Mouse (Mus musculus) lung, embryonic 15.5 days (tissue): Measurements from ENCODE around the gene Hmgn1. TPM values are rescaled to one million over a fixed set of nuclear protein-coding genes. Genes with fewer than 3 reads are reported as not detected.
"Not testable (repeated sequence)": the region's sequence is repeated elsewhere in the genome, so short reads cannot be mapped to it uniquely, and the experiment has no call there.

Source experiments
- ATAC-seq: fragments of 200-750 bp; cut with Nextera tagmentation; 2 replicates; pipeline ENCODE4 v1.8.0; 2017; ENCODE audit warnings: moderate number of reproducible peaks, borderline replicate concordance; ENCODE audit not compliant: low FRiP score, low TSS enrichment; ENCODE audit errors: extremely low read depth
- H3K27ac ChIP-seq: fragments of 300-500 bp; sonication (generic); 2 replicates; pipeline ENCODE4 v1.5.1; 2015; ENCODE audit warnings: moderate library complexity, mild to moderate bottlenecking, inconsistent platforms
- H3K27me3 ChIP-seq: fragments of 300-500 bp; sonication (generic); 2 replicates; pipeline ENCODE4 v1.6.1; 2015; ENCODE audit warnings: inconsistent platforms
- H3K36me3 ChIP-seq: fragments of 300-500 bp; sonication (generic); 2 replicates; pipeline ENCODE4 v1.6.1; 2015; ENCODE audit warnings: inconsistent platforms
- H3K4me1 ChIP-seq: fragments of 300-500 bp; sonication (generic); 2 replicates; pipeline ENCODE4 v1.6.1; 2015; ENCODE audit warnings: inconsistent platforms
- H3K4me2 ChIP-seq: fragments of 300-500 bp; sonication (generic); 2 replicates; pipeline ENCODE4 v1.6.1; 2015; ENCODE audit warnings: inconsistent platforms, mild to moderate bottlenecking, moderate library complexity
- H3K4me3 ChIP-seq: fragments of 300-500 bp; sonication (generic); 2 replicates; pipeline ENCODE4 v1.5.1; 2015; ENCODE audit warnings: mild to moderate bottlenecking, inconsistent platforms
- H3K9ac ChIP-seq: fragments of 300-500 bp; sonication (generic); 2 replicates; pipeline ENCODE4 v1.6.1; 2015; ENCODE audit warnings: inconsistent platforms
- H3K9me3 ChIP-seq: fragments of 300-500 bp; sonication (generic); 2 replicates; pipeline ENCODE4 v1.6.1; 2016; ENCODE audit warnings: inconsistent platforms
- WGBS: fragments of 180-500 bp; shearing (Covaris S2); methylation state at CpG from one replicate; pipeline ENCODE4 v1.1.7; 2015; 5-methylcytosine and 5-hydroxymethylcytosine counted together
- polyA plus RNA-seq: library from polyadenylated mRNA; unstranded; fragments of >200 nt; fragmentation: Nextera tagmentation; extraction: Ambion mirVana; gene quantifications from 2 replicates; pipeline ENCODE4 v1.2.1, GENCODE M21; 2015

Hmgn1 gene
- polyA plus RNA-seq, 1 experiment from 2014 or later = 613 TPM

DNA sequence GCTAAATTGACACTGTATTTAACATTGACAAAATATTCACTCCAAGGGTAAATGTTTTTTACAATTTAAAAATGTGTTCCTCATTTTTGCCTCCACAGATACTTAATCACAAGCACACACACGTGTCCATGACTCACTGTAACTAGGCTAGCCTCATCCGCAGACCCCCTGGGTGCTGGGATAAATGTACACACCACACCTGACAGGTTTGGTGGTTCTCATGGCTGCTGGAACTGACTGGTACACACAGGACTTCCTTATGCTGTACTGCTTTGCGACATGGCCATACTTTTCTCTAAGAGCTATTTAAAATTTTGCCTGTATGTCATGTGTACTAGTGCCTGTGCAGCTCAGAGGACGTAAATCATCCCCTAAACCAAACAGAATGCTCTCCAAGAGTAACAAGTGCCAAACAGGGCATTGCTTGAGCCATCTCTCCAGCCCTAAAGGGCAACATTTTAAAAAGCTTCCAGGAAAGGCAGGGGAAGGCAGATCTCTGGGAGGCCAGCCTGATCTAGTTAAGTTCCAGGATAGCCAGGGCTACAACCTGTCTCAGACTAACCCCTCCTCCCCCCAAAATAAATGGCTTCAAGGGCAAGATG is 7.4 kb downstream of the Hmgn1 start:
- H3K36me3 ChIP-seq = peaks cover 44% of the 10 kb centered on the region
- H3K27ac ChIP-seq = no peak overlapping the region
- no peak overlapping the region for H3K4me2 ChIP-seq
- WGBS = 53% methylated on average over 4 of the region's 4 CpGs
- no peaks in the 10 kb centered on the region for H3K9me3 ChIP-seq
- H3K27me3 ChIP-seq = no peaks in the 10 kb centered on the region
- ATAC-seq = no peak
- peaks cover 5% of the 10 kb centered on the region; the same call in 1 of the 2 replicates for H3K4me1 ChIP-seq
- no peak overlapping the region for H3K4me3 ChIP-seq
- H3K9ac ChIP-seq = no peak overlapping the region

DNA sequence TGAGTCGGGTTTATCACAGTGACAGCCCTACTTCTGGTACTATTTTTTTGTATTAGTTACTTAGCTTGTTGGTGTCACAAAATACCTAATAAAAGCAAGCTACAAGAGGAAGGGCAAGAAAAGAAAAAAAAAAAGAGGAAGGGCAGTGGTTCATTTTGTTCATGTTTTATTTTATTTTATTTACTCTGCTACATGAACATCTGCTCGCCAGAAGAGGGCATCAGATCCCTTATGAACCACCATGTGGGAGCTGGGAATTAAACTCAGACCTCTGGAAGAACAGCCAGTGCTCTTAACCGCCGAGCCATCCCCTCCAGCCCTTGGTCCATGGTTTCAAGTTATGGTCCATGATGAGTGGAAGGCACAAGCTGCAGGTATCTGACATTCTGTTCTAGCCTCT is 12.8 kb downstream of the Hmgn1 start:
- Histone ChIP-seq H3K27ac (no peak overlapping the region), H3K9me3 (no peaks in the 10 kb centered on the region)
- 48% methylated on average over 4 of the region's 4 CpGs for WGBS

DNA sequence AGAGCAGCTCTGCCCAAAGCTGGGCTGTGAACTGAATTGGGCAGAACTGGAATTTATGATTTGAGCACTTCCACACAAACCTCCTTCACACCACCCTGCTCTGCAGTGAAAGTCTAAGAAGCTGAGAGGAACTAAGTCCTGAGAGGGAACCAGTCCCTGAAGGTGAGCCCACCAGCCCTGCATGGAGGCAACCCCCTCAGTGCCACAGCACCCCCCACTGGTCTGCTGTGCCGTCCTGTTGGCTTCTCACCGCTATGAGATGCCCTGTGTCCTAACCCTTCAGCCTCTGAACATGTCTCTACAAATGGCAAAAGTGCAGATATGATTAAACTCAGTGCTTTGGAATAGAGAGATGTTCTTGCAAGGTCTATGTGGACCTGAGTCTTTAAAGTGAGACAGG is 14.8 kb downstream of the Hmgn1 start:
- H3K4me2 ChIP-seq = no peak overlapping the region
- 47% methylated on average over 2 of the region's 2 CpGs for WGBS
- no peaks in the 10 kb centered on the region for H3K27me3 ChIP-seq
- H3K9me3 ChIP-seq = no peaks in the 10 kb centered on the region
- H3K36me3 ChIP-seq = no peaks in the 10 kb centered on the region
- no peak for ATAC-seq
- no peak overlapping the region for H3K27ac ChIP-seq
- H3K9ac ChIP-seq = no peak overlapping the region
- no peaks in the 10 kb centered on the region for H3K4me1 ChIP-seq
- no peak overlapping the region for H3K4me3 ChIP-seq

More for the DNA sequence above, 12.8 kb downstream of the Hmgn1 start:
- no peak overlapping the region for H3K4me3 ChIP-seq
- H3K4me1 ChIP-seq = no peaks in the 10 kb centered on the region
- no peaks in the 10 kb centered on the region for H3K27me3 ChIP-seq
- ATAC-seq = no peak
- no peak overlapping the region for H3K4me2 ChIP-seq
- no peaks in the 10 kb centered on the region for H3K36me3 ChIP-seq
- no peak overlapping the region for H3K9ac ChIP-seq

DNA sequence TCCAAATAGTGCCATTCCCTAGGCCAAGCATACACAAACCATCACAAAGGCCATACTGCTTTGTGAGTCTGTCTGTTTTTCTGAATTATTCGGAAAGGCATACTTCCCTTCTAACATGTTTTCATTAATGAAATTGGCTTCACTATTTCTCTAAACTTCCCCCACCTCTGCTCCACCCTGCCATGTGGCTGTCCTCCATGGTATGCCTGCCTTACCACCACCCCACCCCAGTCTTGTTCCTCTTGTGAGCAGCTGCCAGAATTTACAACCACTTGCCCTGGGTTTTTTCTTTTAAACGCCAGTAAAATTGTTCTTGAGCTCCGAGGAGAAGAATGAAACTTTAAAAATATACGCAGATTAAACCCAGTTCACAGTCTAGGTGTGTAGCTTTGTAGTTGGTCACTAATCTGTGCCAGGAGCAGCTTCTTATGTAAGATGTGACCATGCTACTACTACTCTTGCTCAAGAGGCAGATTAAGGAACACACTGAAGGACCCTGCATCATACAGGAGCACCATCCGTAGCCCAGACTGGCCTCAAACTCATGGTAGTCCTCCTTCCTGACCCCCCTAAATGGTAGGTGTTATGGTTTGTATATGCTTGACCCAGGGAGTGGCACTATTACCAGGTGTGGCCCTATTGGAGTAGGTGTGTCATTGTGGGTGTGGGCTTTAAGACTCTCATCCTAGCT is 16.7 kb downstream of the Hmgn1 start:
- no peak overlapping the region for H3K27ac ChIP-seq
- ATAC-seq = no peak
- H3K9me3 ChIP-seq = no peaks in the 10 kb centered on the region
- no peaks in the 10 kb centered on the region for H3K4me1 ChIP-seq
- 81% methylated on average over 5 of the region's 5 CpGs for WGBS
- no peak overlapping the region for H3K9ac ChIP-seq
- H3K4me3 ChIP-seq = no peak overlapping the region
- H3K36me3 ChIP-seq = no peaks in the 10 kb centered on the region
- no peak overlapping the region for H3K4me2 ChIP-seq
- H3K27me3 ChIP-seq = no peaks in the 10 kb centered on the region

DNA sequence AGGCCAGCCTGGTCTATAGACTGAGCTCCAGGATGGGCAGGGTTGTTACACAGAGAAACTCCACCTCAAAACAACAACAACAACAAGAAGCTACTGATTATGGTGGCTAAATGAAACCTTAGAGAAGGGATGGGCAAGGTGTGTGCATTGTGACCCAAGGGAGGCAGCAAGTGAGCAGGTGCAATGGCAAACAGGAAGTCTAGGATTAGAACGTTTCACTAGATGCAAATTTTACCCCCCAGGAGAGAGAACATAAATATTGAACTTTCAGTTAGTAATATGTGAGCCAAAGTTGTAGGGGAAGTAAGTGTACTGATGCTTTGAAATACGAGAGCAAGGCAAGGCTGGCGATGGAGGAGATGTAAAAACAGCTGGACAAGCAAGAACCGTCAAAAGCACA is 17.9 kb downstream of the Hmgn1 start:
- no peaks in the 10 kb centered on the region for H3K4me1 ChIP-seq
- no peak overlapping the region for H3K4me3 ChIP-seq
- H3K9me3 ChIP-seq = no peaks in the 10 kb centered on the region
- no peak for ATAC-seq
- H3K36me3 ChIP-seq = no peaks in the 10 kb centered on the region
- H3K9ac ChIP-seq = no peak overlapping the region
- H3K4me2 ChIP-seq = no peak overlapping the region
- no peaks in the 10 kb centered on the region for H3K27me3 ChIP-seq
- 57% methylated on average over 4 of the region's 4 CpGs for WGBS
- no peak overlapping the region for H3K27ac ChIP-seq

DNA sequence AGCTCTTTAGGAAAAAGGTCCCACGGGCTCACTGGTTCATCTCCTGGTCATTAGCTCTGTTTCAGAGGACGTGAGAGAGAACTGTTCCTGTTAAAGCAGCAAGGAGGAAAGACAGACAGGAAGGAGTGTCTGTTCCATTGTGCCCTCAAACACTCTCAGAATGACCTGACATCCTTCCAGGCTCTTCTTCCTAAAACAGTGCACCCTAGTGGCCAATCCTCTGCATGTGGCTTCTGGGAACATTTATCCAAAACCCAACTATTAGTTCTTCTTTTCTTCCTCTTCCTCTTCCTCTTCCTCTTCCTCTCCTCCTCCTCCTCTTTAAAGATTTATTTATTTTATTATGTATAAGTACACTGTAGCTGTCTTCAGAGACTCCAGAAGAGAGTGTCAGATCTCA is 24.5 kb downstream of the Hmgn1 start:
- no peak overlapping the region for H3K4me2 ChIP-seq
- no peaks in the 10 kb centered on the region for H3K4me1 ChIP-seq
- H3K4me3 ChIP-seq = no peak overlapping the region
- no peaks in the 10 kb centered on the region for H3K9me3 ChIP-seq
- no peak overlapping the region for H3K27ac ChIP-seq
- no peaks in the 10 kb centered on the region for H3K36me3 ChIP-seq
- 33% methylated on average over 2 of the region's 2 CpGs for WGBS
- no peak for ATAC-seq
- no peaks in the 10 kb centered on the region for H3K27me3 ChIP-seq
- H3K9ac ChIP-seq = no peak overlapping the region

DNA sequence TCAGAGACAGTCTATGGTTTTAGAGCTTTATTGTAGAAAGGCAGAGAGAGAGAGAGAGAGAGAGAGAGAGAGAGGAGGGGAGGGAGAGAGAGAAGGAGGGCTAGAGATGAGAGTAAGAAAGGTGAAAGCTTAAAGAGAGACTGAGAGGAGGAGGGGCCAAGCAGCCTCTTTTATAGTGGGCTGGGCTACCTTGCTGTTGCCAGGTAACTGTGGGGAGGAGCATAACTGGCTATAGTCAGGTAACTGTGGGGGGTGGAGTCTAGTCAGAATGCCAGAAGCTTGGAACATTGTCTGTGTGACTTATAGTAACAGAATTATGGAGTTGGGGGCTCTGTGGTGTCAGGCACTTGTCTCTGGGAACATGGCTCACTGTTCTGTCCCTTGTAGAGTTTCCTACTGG is 29.7 kb downstream of the Hmgn1 start:
- H3K36me3 ChIP-seq, H3K9me3 ChIP-seq, H3K4me2 ChIP-seq, H3K9ac ChIP-seq, H3K4me3 ChIP-seq, H3K27ac ChIP-seq, H3K4me1 ChIP-seq, ATAC-seq, H3K27me3 ChIP-seq: not testable (repeated sequence)

DNA sequence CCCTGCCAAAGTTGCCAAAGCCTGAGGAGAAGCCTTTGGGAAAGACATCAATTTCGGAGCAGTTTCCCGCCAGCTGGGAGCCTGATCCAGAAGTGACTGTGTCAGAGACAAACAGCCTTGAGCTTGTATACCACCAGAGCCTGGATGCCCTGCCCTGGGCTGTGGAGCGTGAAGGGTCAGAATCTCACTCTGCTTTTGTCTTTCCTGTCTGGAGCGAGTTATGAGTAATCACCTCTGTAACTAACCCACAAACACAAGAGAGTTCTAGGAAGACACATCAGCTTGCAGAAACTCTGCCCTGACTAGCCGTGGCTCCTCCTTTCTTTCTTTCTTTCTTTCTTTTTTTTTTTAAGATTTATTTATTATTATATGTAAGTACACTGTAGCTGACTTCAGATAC is 31.6 kb downstream of the Hmgn1 start:
- Histone ChIP-seq H3K27me3 (no peaks in the 10 kb centered on the region), H3K36me3 (no peaks in the 10 kb centered on the region), H3K4me2 (no peak overlapping the region), H3K9me3 (no peaks in the 10 kb centered on the region), H3K27ac (no peak overlapping the region), H3K9ac (no peak overlapping the region), H3K4me3 (no peak overlapping the region), H3K4me1 (peaks cover 3% of the 10 kb centered on the region; the same call in 1 of the 2 replicates)
- 78% methylated on average over 5 of the region's 5 CpGs for WGBS
- ATAC-seq = no peak

DNA sequence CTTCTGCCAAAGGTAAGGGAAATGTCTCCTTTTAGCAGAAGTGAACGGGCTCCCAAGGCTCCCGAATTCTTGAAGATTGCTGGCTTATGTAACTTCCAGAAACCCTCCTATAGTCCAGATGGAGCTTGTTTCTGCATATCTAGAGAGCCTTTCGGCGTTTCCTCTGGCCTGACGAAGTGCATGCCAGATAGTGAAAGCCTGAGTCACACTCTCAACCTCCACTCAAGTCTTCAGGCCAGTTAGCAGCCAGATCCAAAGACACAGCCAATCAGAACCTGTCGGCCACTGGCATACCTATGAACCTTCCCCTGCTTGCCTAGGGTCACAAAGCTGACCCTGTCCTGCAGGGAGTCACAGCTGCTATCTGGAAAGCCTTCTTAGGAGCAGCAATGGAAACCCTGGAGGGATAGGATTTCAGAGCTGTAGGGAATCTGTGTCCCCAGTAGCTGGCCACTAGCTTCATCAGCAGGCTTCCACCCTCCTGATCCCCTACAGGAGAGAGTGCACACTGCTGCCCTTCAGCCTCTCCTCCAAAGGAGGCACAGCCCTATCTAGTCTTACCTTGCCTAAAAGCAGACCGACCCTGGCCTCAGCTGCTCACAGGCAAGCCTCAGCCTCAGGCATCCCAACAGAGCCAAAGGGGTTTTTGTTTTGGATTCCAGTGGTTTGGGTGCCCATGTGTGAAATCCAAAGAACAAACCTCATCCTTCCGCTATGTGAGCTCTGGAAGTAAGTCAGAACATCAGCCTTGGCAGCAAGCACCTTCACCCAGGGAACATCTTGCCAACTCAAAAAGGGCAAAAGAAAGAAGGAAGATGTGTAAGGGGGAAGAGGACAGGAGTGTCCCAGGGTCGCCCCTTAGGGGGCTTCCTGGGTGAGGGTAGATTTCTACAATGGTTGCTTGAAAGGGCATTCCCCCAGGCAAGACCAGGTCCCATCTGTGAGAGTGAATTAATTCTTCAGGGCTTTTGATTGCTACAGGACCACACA is 35.7 kb downstream of the Hmgn1 start:
- no peak for ATAC-seq
- Histone ChIP-seq H3K27me3 (no peaks in the 10 kb centered on the region), H3K4me3 (no peak overlapping the region), H3K36me3 (no peaks in the 10 kb centered on the region), H3K9ac (no peak overlapping the region), H3K4me2 (no peak overlapping the region), H3K4me1 (peaks cover 6% of the 10 kb centered on the region), H3K27ac (peak overlapping the region; percentile 47), H3K9me3 (no peaks in the 10 kb centered on the region)
- 44% methylated on average over 9 of the region's 9 CpGs for WGBS

DNA sequence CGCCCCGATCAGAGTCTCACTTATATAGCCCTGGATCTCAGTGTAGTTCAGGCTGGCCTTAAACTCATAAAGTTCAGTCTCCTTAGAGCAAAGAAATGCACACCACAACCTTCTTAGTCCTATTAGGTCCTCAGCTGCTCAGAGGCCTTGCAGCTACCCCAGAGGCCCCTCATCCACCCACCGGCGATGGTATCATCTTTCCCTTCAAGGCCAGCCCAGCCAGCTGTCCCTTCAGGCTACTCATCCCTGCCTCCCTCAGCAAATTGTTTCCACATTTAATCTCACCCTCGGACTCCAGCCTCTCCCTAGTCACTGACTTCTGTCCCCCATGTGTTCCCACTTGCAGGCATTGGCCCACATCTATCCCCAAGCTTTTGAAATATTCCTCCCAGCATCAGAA is 39.4 kb downstream of the Hmgn1 start:
- Histone ChIP-seq H3K27ac (no peak overlapping the region), H3K27me3 (no peaks in the 10 kb centered on the region), H3K9me3 (no peaks in the 10 kb centered on the region), H3K9ac (no peak overlapping the region), H3K4me1 (peaks cover 6% of the 10 kb centered on the region), H3K36me3 (no peaks in the 10 kb centered on the region), H3K4me2 (no peak overlapping the region), H3K4me3 (no peak overlapping the region)
- no peak for ATAC-seq
- 65% methylated on average over 5 of the region's 5 CpGs for WGBS

DNA sequence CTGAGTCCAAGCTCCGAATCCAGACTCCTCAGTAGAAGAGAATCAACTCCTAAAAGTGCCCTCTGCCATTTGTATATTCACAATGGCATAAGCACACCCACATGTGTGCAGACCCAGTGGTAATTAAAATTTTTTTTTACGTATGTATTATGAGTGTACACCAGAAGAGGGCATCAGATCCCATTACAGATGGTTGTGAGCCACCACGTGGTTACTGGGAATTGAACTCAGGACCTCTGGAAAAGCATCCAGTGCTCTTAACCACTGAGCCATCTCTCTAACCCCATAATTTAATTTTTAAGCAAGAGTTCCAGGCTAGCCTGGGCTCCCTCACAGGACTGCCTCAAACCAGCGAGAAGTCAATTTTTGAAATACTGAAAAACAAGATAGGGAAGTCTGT is 40.1 kb downstream of the Hmgn1 start:
- Histone ChIP-seq H3K9me3 (no peaks in the 10 kb centered on the region), H3K9ac (no peak overlapping the region), H3K4me1 (peaks cover 6% of the 10 kb centered on the region), H3K36me3 (no peaks in the 10 kb centered on the region), H3K27ac (no peak overlapping the region), H3K4me3 (no peak overlapping the region), H3K4me2 (no peak overlapping the region), H3K27me3 (no peaks in the 10 kb centered on the region)
- ATAC-seq = no peak
- 75% methylated on average over 4 of the region's 4 CpGs for WGBS

DNA sequence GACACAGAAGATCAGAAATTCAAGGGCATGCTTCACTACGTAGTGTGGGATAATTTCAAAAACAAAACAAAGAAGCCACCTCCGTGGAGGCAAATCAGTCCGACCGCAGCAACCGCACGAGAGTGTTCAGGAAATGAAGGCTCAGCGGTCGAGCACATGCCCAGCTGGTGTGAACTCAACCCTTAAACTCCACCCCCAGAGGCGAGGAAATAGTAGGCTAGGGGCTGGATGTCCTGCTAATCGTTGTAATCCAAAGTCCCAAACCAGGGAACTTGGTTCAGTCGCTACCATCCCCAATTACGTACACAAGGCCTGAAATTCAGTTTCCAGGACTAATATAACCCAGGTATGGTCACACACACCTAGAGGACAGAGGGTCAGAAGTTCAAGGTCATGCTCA is 40.5 kb downstream of the Hmgn1 start:
- H3K9me3 ChIP-seq = no peaks in the 10 kb centered on the region
- 64% methylated on average over 12 of the region's 12 CpGs for WGBS
- no peak for ATAC-seq

More for the DNA sequence above, 40.5 kb downstream of the Hmgn1 start:
- H3K27ac ChIP-seq = no peak overlapping the region
- no peaks in the 10 kb centered on the region for H3K27me3 ChIP-seq
- no peak overlapping the region for H3K9ac ChIP-seq
- H3K4me2 ChIP-seq = no peak overlapping the region
- H3K4me3 ChIP-seq = no peak overlapping the region
- H3K4me1 ChIP-seq = peaks cover 6% of the 10 kb centered on the region
- no peaks in the 10 kb centered on the region for H3K36me3 ChIP-seq
